Mouse (Mus musculus): ENCODE results near the gene Lrrc45.
"Not testable (repeated sequence)": the region's sequence is repeated elsewhere in the genome, so short reads cannot be mapped to it uniquely, and the experiment has no call there.

The Lrrc45 gene

GRCm38 (mm10) chr11:120728530-120729240 lies 15.0 kb downstream of the Lrrc45 start:
- peak; percentile 11 for DNase-seq

- peak; percentile 59 for DNase-seq
Observed at GRCm38 (mm10) chr11:120729432-120730050, 15.8 kb downstream of the Lrrc45 start.

GRCm38 (mm10) chr11:120730331-120730870 lies 16.7 kb downstream of the Lrrc45 start:
- DNase-seq, result no peak

- no peak for DNase-seq
Observed at GRCm38 (mm10) chr11:120731395-120731794, 17.7 kb downstream of the Lrrc45 start.

GRCm38 (mm10) chr11:120731858-120732680 lies 18.3 kb downstream of the Lrrc45 start, which contains the start of gene Cbr2:
Gene Cbr2 (minus strand): TSS chr11:120732114.
- DNase-seq, result peak; percentile 54

GRCm38 (mm10) chr11:120733521-120733920 lies 19.8 kb downstream of the Lrrc45 start:
- DNase-seq, result peak; percentile 61

- no peak for DNase-seq
Observed at GRCm38 (mm10) chr11:120736424-120736823, 22.7 kb downstream of the Lrrc45 start.

GRCm38 (mm10) chr11:120740981-120741380 lies 27.3 kb downstream of the Lrrc45 start:
- DNase-seq, result no peak

- DNase-seq, result no peak
Observed at GRCm38 (mm10) chr11:120744121-120744701, 30.5 kb downstream of the Lrrc45 start.

- DNase-seq, result no peak
Observed at GRCm38 (mm10) chr11:120747974-120748373, 34.2 kb downstream of the Lrrc45 start.

- no peak for DNase-seq
Observed at GRCm38 (mm10) chr11:120749430-120749829, 35.7 kb downstream of the Lrrc45 start.

GRCm38 (mm10) chr11:120751606-120752005 lies 37.9 kb downstream of the Lrrc45 start:
- no peak for DNase-seq

GRCm38 (mm10) chr11:120760236-120760635 lies 46.5 kb downstream of the Lrrc45 start:
- peak; percentile 46 for DNase-seq

- no peak for DNase-seq
Observed at GRCm38 (mm10) chr11:120761811-120762671, 48.3 kb downstream of the Lrrc45 start.

- not testable (repeated sequence) for DNase-seq
Observed at GRCm38 (mm10) chr11:120762672-120763041, 48.9 kb downstream of the Lrrc45 start, which contains the start of gene Hmga1b. Gene Hmga1b (plus strand): TSS chr11:120762794.

- not testable (repeated sequence) for DNase-seq
Observed at GRCm38 (mm10) chr11:120763121-120763999, 49.6 kb downstream of the Lrrc45 start.

GRCm38 (mm10) chr11:120767023-120767422 lies 53.3 kb downstream of the Lrrc45 start:
- not testable (repeated sequence) for DNase-seq

- DNase-seq, result no peak
Observed at GRCm38 (mm10) chr11:120768206-120768605, 54.5 kb downstream of the Lrrc45 start.
